Mouse (Mus musculus) adrenal gland (tissue): ENCODE data around the gene Rpl41.

Experiments used
- intact Hi-C: fragments of 180-260 bp; cut with DNase I; formaldehyde crosslinking; loops from one replicate; pipeline ENCODE4 v1.15.1; 2025
- microRNA-seq, 2 experiments: library from miRNA; unstranded; fragments of <30 nt; microRNA quantifications; one replicate each; pipeline ENCODE4; 2019

Gene Rpl41

DNA sequence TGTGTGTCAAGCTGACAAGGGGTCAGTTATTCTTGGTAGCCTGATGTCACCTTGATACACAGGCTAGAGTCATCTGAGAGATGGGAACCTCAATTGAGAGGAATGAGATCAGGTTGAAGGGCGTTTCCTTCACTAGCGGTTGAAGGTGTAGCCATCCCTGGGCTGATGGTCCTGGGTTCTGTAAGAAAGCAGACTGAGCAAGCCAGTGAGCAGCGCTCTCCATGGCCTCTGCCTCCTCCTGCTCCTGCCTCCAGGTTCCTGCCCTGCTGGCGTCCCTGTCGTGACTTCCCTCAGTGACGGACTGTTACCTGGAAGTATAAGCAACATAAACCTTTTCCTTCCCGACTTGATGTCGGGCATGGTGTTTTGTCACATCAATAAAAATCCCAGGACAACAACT lies 45.6 kb downstream of the Rpl41 start:
- intact Hi-C loops: no loop called here

- intact Hi-C loops: no loop called here
Observed at GRCm38 (mm10) chr10:128502341-128502740, 46.8 kb downstream of the Rpl41 start.

GRCm38 (mm10) chr10:128499116-128499671 lies 49.9 kb downstream of the Rpl41 start:
- intact Hi-C loops: loop anchor here (5.0 kb wide), 1 partner anchor 33 kb away; no protein-coding TSS in a partner anchor

- intact Hi-C loops: loop anchor here (5.0 kb wide), 1 partner anchor 34 kb away; no protein-coding TSS in a partner anchor
Observed at GRCm38 (mm10) chr10:128498590-128498989, 50.5 kb downstream of the Rpl41 start, which contains the start of gene Myl6b. Gene Myl6b, minus strand, starts transcription at chr10:128498685.

Small RNA genes lying within 50 kb of the gene (microRNA-seq; reads per million reads assigned to microRNA genes)
- gene Gm47275 (0 reads per million in 2 experiments), gene Mir6916 (0.12 to 0.46 reads per million in 2 experiments), gene Mir6917 (0 to 0.12 reads per million in 2 experiments)
